In the genomic region with DNA sequence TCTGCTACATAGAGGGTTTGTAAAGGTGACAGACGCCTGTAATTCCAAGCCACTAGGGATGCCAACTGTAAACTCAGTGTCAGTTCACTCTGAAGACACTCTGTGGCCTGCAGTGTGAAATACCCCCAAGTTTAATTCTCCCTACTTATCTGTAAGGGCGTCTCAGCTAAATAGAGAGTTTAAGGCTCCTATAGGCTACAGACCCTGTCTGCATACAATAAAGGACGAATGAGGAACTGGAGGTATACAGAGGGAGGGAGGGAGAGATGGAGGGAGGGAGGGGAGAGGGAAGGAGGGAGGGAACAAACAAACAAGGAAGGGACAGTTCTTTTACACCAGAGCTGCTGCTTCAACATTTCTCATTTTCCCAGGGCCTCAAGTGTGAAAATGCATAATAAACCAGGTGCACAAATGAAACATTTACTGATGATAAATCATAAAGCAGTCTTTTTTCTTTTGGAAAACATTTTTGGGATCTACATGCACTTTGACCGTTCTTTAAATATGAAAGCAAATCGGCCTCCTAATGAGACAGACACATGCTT, we compare ENCODE assay signal across 22 mouse cellular contexts.
"Had no signal": no experiment of that assay in that cellular context is flagged by ENCODE, and none has a peak within 500 bp of the region (broad histone marks: within the 10 kb centered on the region; RNA-seq: fewer than 3 reads in every experiment).

No protein-coding gene starts in this region.

- H3K27me3 ChIP-seq: limb, embryonic 13.5 days; liver, embryonic 12.5 days; liver, embryonic 15.5 days; midbrain, embryonic 12.5 days; midbrain, embryonic 15.5 days; neural tube, embryonic 12.5 days; neural tube, embryonic 15.5 days; stomach, embryonic 15.5 days had no signal

- H3K36me3 ChIP-seq: liver, embryonic 15.5 days; midbrain, embryonic 12.5 days; midbrain, embryonic 15.5 days; neural tube, embryonic 12.5 days; neural tube, embryonic 15.5 days had no signal

- H3K4me1 ChIP-seq: limb, embryonic 13.5 days; midbrain, embryonic 12.5 days; midbrain, embryonic 15.5 days; neural tube, embryonic 12.5 days; neural tube, embryonic 15.5 days; stomach, embryonic 15.5 days had no signal

- H3K4me2 ChIP-seq: limb, embryonic 13.5 days; liver, embryonic 12.5 days; liver, embryonic 15.5 days; midbrain, embryonic 12.5 days; midbrain, embryonic 15.5 days; neural tube, embryonic 12.5 days; neural tube, embryonic 15.5 days; stomach, embryonic 15.5 days had no signal

- H3K9me3 ChIP-seq: limb, embryonic 10.5 days; limb, embryonic 13.5 days; liver, embryonic 12.5 days; liver, embryonic 15.5 days; megakaryocyte, embryonic 14.5 days; midbrain, embryonic 12.5 days; midbrain, embryonic 15.5 days; neural tube, embryonic 12.5 days; neural tube, embryonic 15.5 days; stomach, embryonic 15.5 days had no signal

- H3K27ac ChIP-seq: limb, embryonic 13.5 days; liver, embryonic 12.5 days; liver, embryonic 15.5 days; macrophage; midbrain, embryonic 12.5 days; midbrain, embryonic 15.5 days; neural tube, embryonic 12.5 days; neural tube, embryonic 15.5 days; stomach, embryonic 15.5 days had no signal

- DNase-seq: kidney, adult 2 months; kidney, postnatal 14 days; kidney, postnatal 4 days; liver; lung, adult 18-20 months; lung, postnatal 14 days; right cerebral cortex, adult 18-20 months; right cerebral cortex, postnatal 14 days; spleen, adult 18-20 months; thymus, postnatal 36 days had no signal

- ATAC-seq: intestine, postnatal 0 days; liver, embryonic 12.5 days; midbrain, embryonic 15.5 days had no signal

- H3K9ac ChIP-seq: limb, embryonic 13.5 days; liver, embryonic 12.5 days; liver, embryonic 15.5 days; midbrain, embryonic 12.5 days; midbrain, embryonic 15.5 days; neural tube, embryonic 12.5 days; neural tube, embryonic 15.5 days; stomach, embryonic 15.5 days had no signal

- H3K4me3 ChIP-seq: limb, embryonic 10.5 days; limb, embryonic 13.5 days; liver, embryonic 12.5 days; liver, embryonic 15.5 days; megakaryocyte, embryonic 14.5 days; midbrain, embryonic 12.5 days; midbrain, embryonic 15.5 days; neural tube, embryonic 12.5 days; neural tube, embryonic 15.5 days; stomach, embryonic 15.5 days had no signal
